12 mouse cellular contexts compared by ENCODE assay signal in the genomic region with DNA sequence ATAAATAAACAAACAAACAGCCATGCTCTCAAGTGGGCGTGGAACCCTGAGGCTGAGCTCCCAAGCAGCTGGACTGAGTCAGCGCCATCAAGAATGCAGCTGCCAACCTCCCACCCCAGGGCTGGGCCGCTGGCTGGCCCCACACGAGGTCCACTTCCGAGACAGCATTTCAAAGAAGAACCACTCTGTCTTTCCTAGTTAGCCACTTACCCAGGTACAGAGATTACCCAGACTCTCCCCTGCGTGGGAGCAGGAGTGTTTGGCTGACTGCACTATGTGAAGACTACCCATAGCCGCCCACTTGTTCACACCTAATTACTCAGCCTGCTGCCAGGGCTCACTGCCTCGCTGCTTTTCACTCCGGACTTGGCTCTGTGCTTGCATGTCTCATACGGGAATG. TPM values are rescaled to one million over a fixed set of nuclear protein-coding genes. Genes with fewer than 3 reads are reported as not detected.
A peak's percentile ranks its signal among the peaks of the same experiment; 100 is the strongest.
DNase-seq lines count a peak whose midpoint lies in the region; ATAC-seq and TF ChIP-seq lines count a peak whose summit lies in the region.
"Had no signal": no experiment of that assay in that cellular context is flagged by ENCODE, and none has a peak within 500 bp of the region (broad histone marks: within the 10 kb centered on the region; RNA-seq: fewer than 3 reads in every experiment).

No protein-coding gene starts in this region.

- 29% methylated on average over 10 of the region's 10 CpGs for WGBS in kidney, embryonic 16.5 days
- WGBS in stomach, postnatal 0 days, result 70% methylated on average over 10 of the region's 10 CpGs
- WGBS in hindbrain, embryonic 11.5 days, result 89% methylated on average over 10 of the region's 10 CpGs

- H3K9me3 ChIP-seq in kidney, embryonic 16.5 days (ENCODE audit: low read length), result no peaks in the 10 kb centered on the region
- H3K9me3 ChIP-seq in stomach, postnatal 0 days (ENCODE audit: control insufficient read depth, low read length), result no peaks in the 10 kb centered on the region
- H3K9me3 ChIP-seq in hindbrain, embryonic 11.5 days (ENCODE audit: control insufficient read depth, low read length), result no peaks in the 10 kb centered on the region
- H3K9me3 ChIP-seq: forebrain, embryonic 12.5 days; limb, embryonic 15.5 days; megakaryocyte, embryonic 14.5 days had no signal

- TF ChIP-seq CTCF in stomach, postnatal 0 days (IDR thresholded peaks at IDR 0.05; ENCODE audit: low read depth), result no peak

- DNase-seq in left cerebral cortex, postnatal 4 days, result peak; percentile 34
- no peak for DNase-seq in left cerebral cortex, postnatal 36 days (ENCODE audit: low spot score in 2 of 2)
- peak; percentile 71 to 73 for DNase-seq in cerebellum, postnatal 14 days
- no peak for DNase-seq in stomach, postnatal 0 days (ENCODE audit: low spot score)
- DNase-seq in left cerebral cortex, postnatal 10 days (ENCODE audit: extremely low spot score in 1 of 2, low spot score in 2 of 2), result no peak
- DNase-seq in hindbrain, embryonic 11.5 days (ENCODE audit: low spot score), result no peak

- no peaks in the 10 kb centered on the region for H3K27me3 ChIP-seq in kidney, embryonic 16.5 days (ENCODE audit: insufficient read depth, low read length)
- no peaks in the 10 kb centered on the region for H3K27me3 ChIP-seq in stomach, postnatal 0 days (ENCODE audit: control insufficient read depth, insufficient read depth, low read length)
- H3K27me3 ChIP-seq in hindbrain, embryonic 11.5 days (ENCODE audit: control insufficient read depth, insufficient read depth, low read length), result no peaks in the 10 kb centered on the region
- H3K27me3 ChIP-seq: forebrain, embryonic 12.5 days; limb, embryonic 15.5 days; megakaryocyte, embryonic 14.5 days had no signal

- H3K36me3 ChIP-seq in kidney, embryonic 16.5 days (ENCODE audit: insufficient read depth, low read length), result no peaks in the 10 kb centered on the region
- H3K36me3 ChIP-seq in stomach, postnatal 0 days (ENCODE audit: control insufficient read depth, insufficient read depth, low read length), result peaks cover 5% of the 10 kb centered on the region
- H3K36me3 ChIP-seq in hindbrain, embryonic 11.5 days (ENCODE audit: control insufficient read depth, insufficient read depth, low read length), result no peaks in the 10 kb centered on the region
- H3K36me3 ChIP-seq: limb, embryonic 15.5 days had no signal

- H3K27ac ChIP-seq in kidney, embryonic 16.5 days (ENCODE audit: low read length), result no peak overlapping the region
- no peak overlapping the region for H3K27ac ChIP-seq in stomach, postnatal 0 days (replicated peaks)
- H3K27ac ChIP-seq in hindbrain, embryonic 11.5 days (ENCODE audit: low read depth, low read length), result no peak overlapping the region
- H3K27ac ChIP-seq: forebrain, embryonic 12.5 days; limb, embryonic 15.5 days had no signal

- no peak overlapping the region for H3K4me3 ChIP-seq in kidney, embryonic 16.5 days (ENCODE audit: low read length)
- no peak overlapping the region for H3K4me3 ChIP-seq in stomach, postnatal 0 days (ENCODE audit: low read depth, low read length)
- no peak overlapping the region for H3K4me3 ChIP-seq in hindbrain, embryonic 11.5 days (ENCODE audit: low read depth, low read length)
- H3K4me3 ChIP-seq: forebrain, embryonic 12.5 days; limb, embryonic 15.5 days; megakaryocyte, embryonic 14.5 days had no signal

- no peak for TF ChIP-seq EP300 in stomach, postnatal 0 days (optimal IDR thresholded peaks at IDR 0.05)

- peak; percentile 56; the same call in 1 of the 2 replicates for ATAC-seq in kidney, embryonic 16.5 days (ENCODE audit: low FRiP score, low TSS enrichment)
- peak; percentile 19; the same call in 1 of the 2 replicates for ATAC-seq in stomach, postnatal 0 days (ENCODE audit: low FRiP score, low TSS enrichment)
- no peak for ATAC-seq in hindbrain, embryonic 11.5 days (ENCODE audit: low FRiP score)

- H3K4me2 ChIP-seq in kidney, embryonic 16.5 days (replicated peaks; ENCODE audit: low read depth, low read length), result no peak overlapping the region
- H3K4me2 ChIP-seq in stomach, postnatal 0 days (replicated peaks; ENCODE audit: low read depth), result no peak overlapping the region
- H3K4me2 ChIP-seq in hindbrain, embryonic 11.5 days (replicated peaks; ENCODE audit: low read depth, low read length), result no peak overlapping the region
- H3K4me2 ChIP-seq: forebrain, embryonic 12.5 days; limb, embryonic 15.5 days had no signal

- H3K9ac ChIP-seq in kidney, embryonic 16.5 days (replicated peaks; ENCODE audit: low read length), result no peak overlapping the region
- H3K9ac ChIP-seq in stomach, postnatal 0 days (ENCODE audit: low read length), result no peak overlapping the region
- no peak overlapping the region for H3K9ac ChIP-seq in hindbrain, embryonic 11.5 days (ENCODE audit: low read depth, low read length)
- H3K9ac ChIP-seq: forebrain, embryonic 12.5 days; limb, embryonic 15.5 days had no signal

- intact Hi-C loops in left cerebral cortex, postnatal 4 days (cut with DNase I), result no loop called here
- intact Hi-C loops in left cerebral cortex, postnatal 36 days (cut with DNase I), result no loop called here
- intact Hi-C loops in left cerebral cortex, postnatal 10 days (cut with DNase I), result no loop called here

- peaks cover 19% of the 10 kb centered on the region for H3K4me1 ChIP-seq in kidney, embryonic 16.5 days (ENCODE audit: insufficient read depth, low read length)
- no peaks in the 10 kb centered on the region for H3K4me1 ChIP-seq in stomach, postnatal 0 days (replicated peaks; ENCODE audit: control insufficient read depth, insufficient read depth)
- H3K4me1 ChIP-seq in hindbrain, embryonic 11.5 days (replicated peaks; ENCODE audit: control insufficient read depth, insufficient read depth, low read length), result no peaks in the 10 kb centered on the region
- H3K4me1 ChIP-seq: forebrain, embryonic 12.5 days had no signal

RNA-seq across cellular contexts. Expression of a gene that starts 26.5 kb away (rescaled TPM):
- 10 to 100 TPM; 62.2 to 69.4 TPM for total RNA-seq in left cerebral cortex, postnatal 4 days (2021)
- total RNA-seq in left cerebral cortex, postnatal 36 days (2021), result 10 to 100 TPM; 56.4 to 67.6 TPM
- polyA plus RNA-seq in kidney, embryonic 16.5 days (2015; fragmentation: Nextera tagmentation; extraction: Ambion mirVana), result 14.7 and 16.5 TPM in 2 replicates
- 10.8 and 11.4 TPM in 2 replicates for polyA plus RNA-seq in stomach, postnatal 0 days (2015; fragmentation: Nextera tagmentation; extraction: Ambion mirVana)
- 10 to 100 TPM; 57.3 to 61.3 TPM for total RNA-seq in left cerebral cortex, postnatal 10 days (2021)
- 14.4 and 16.0 TPM in 2 replicates for polyA plus RNA-seq in hindbrain, embryonic 11.5 days (2014; fragmentation: Nextera tagmentation; extraction: Ambion mirVana)

RNA-seq across cellular contexts. Expression of a gene that starts 59.2 kb away (rescaled TPM):
- total RNA-seq in left cerebral cortex, postnatal 4 days (2021), result under 1 TPM; 0.64 to 0.74 TPM
- total RNA-seq in left cerebral cortex, postnatal 36 days (2021), result under 1 TPM in 1 of 2 experiments, not detected in 1; 0.42 TPM
- polyA plus RNA-seq in kidney, embryonic 16.5 days (2015; fragmentation: Nextera tagmentation; extraction: Ambion mirVana), result 1.9 and 2.2 TPM in 2 replicates
- 0.48 and 0.79 TPM in 2 replicates for polyA plus RNA-seq in stomach, postnatal 0 days (2015; fragmentation: Nextera tagmentation; extraction: Ambion mirVana)
- total RNA-seq in left cerebral cortex, postnatal 10 days (2021), result under 1 TPM; 0.45 to 0.69 TPM
- 0.61 TPM in 1 of 2 replicates, not detected in the other for polyA plus RNA-seq in hindbrain, embryonic 11.5 days (2014; fragmentation: Nextera tagmentation; extraction: Ambion mirVana)
- total RNA-seq: heart, adult 8-10 months had no signal
- polyA plus RNA-seq: testis, adult 2 months had no signal

Comparison
In these comparisons a context has a peak if more than half of its experiments do, and no peak if none do; other contexts are left out.
1. DNase-seq: peak in left cerebral cortex, postnatal 4 days (single experiment) and cerebellum, postnatal 14 days (2 of 2); none in left cerebral cortex, postnatal 36 days (0 of 2), stomach, postnatal 0 days (single experiment), left cerebral cortex, postnatal 10 days (0 of 2) and hindbrain, embryonic 11.5 days (single experiment).